Mouse (Mus musculus) kidney, postnatal 14 days (tissue): ENCODE results near the gene Nudt10.
"Not testable (repeated sequence)": the region's sequence is repeated elsewhere in the genome, so short reads cannot be mapped to it uniquely, and the experiment has no call there.

Source experiments
- DNase-seq: peaks from one replicate; pipeline ENCODE4 v3.0.0; 2022; ENCODE audit warnings: mixed read lengths

Gene Nudt10

DNA sequence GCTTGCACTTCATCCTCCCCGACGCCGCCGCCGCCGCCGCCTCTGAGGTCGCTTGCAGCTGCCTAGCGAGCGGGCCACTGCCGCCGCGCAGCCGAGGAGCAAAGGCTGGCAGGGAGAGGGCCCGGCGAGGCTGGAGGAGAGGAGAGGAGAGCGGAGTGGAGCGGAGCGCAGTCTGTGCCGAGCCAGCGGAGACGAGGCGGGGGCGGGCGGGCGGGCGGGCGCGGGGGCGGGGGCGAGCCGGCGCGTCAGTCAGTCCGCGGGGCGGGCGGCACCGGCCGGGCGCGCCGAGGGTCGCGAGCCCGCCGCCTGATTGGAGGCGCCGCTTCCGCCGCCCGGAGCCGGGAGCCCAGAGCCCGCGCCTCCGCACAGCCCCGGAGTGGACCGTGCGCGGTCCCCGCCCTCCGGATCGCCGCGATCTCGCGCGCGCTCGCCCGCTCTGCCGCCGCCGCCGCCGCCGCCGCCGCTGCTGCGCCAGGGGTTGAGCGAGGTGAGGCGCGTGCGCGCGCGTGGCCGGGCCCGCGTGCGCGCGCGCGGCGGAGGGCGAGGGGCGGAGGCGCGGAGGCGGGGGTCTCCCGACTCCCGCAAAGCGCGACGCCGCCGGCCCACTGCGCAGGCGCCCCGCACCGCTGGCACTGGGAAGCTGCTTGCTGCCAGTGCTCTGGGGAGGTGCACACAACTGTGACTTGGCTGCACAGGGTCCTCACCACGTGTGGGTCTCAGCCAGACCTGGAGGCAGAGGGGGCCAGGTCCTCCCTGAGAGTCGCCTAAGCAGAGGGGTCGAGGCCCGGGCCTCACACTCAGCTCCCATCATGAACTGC is at the start of gene Nudt10:
Nudt10 (minus strand) TSS at position 193 of the 818 bp plus-strand sequence.
- DNase-seq: peak; percentile 13

DNA sequence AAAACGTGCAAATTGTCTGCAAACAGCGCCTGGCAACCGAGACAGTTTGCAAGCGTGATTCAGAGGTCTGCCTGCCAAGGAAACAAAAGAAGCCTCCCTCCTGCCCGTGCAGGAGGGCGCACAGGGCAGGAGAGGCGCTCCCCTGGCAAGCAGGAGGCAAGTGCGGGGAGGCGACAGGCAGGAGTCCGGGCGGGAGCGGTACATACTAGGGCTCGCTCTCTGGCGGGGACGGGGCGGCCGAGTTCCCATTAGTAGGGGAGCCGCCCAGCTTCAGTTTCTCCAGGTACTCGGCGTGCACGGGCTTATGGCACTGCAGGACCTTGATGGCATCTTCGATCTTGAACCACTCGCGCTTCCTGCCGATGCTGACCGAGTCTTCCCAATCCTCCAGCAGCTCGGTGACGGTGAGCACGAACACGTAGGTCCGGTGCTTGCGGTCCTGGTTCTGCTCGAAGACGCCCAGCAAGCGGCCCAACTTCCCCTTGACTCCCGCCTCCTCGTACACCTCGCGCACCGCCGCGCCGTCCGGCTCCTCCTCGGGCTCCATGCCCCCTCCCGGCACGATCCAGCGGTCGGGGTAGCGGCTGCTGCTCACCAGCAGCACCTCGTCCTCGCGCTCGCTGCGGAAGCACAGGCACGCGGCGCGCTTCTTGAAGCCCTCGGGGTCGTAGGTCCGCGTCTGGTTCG is 536 bp downstream of the Nudt10 start:
- not testable (repeated sequence) for DNase-seq

DNA sequence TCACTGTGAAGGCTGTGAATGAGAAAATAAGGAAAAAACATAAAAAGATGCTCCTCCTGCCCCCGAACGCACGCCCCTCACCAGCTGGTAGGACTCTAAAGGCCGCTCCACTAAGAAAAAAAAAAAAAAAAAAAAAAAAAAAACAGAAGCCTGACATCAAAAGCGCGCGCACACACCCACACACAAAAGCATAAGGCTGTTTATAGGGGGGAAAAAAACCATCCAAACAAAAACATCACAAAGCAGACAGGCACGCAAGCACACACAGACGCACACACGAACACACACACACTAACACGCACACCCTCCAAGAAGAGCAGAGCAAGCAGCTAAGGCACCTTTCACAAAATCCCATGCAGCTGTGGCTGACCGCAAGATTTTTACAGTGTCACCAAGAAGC is 1.1 kb downstream of the Nudt10 start:
- no peak for DNase-seq
